Mouse (Mus musculus): ENCODE data around the gene Kat7. TPM values are rescaled to one million over a fixed set of nuclear protein-coding genes. Genes with fewer than 3 reads are reported as not detected.

Gene Kat7
- polyA plus RNA-seq, 1 experiment = 93.1 TPM

GRCm38 (mm10) chr11:95354228-95354944 is 44.3 kb upstream of the Kat7 start:
- Histone ChIP-seq H3K27me3 (ENCODE audit: control insufficient read depth, insufficient read depth, low read length) (no peaks in the 10 kb centered on the region), H3K4me3 (ENCODE audit: control insufficient read depth, low read depth, low read length) (no peak overlapping the region), H3K36me3 (ENCODE audit: control insufficient read depth, insufficient read depth, low read length) (no peaks in the 10 kb centered on the region), H3K4me1 (ENCODE audit: control insufficient read depth, insufficient read depth, low read length) (no peaks in the 10 kb centered on the region), H3K27ac (ENCODE audit: control insufficient read depth, insufficient read depth, low read depth, low read length) (no peak overlapping the region)
- TF ChIP-seq CTCF (IDR thresholded peaks at IDR 0.05; ENCODE audit: control insufficient read depth, insufficient read depth, insufficient replicate concordance, low read depth, low read length) = no peak
- TF ChIP-seq POLR2A (IDR thresholded peaks at IDR 0.05; ENCODE audit: control insufficient read depth, low read depth, low read length) = no peak

- no peak overlapping the region for H3K4me3 ChIP-seq (ENCODE audit: control insufficient read depth, low read depth, low read length)
- no peak overlapping the region for H3K27ac ChIP-seq (ENCODE audit: control insufficient read depth, insufficient read depth, low read depth, low read length)
- TF ChIP-seq POLR2A (IDR thresholded peaks at IDR 0.05; ENCODE audit: control insufficient read depth, low read depth, low read length) = no peak
- no peak for TF ChIP-seq CTCF (IDR thresholded peaks at IDR 0.05; ENCODE audit: control insufficient read depth, insufficient read depth, insufficient replicate concordance, low read depth, low read length)
- H3K27me3 ChIP-seq (ENCODE audit: control insufficient read depth, insufficient read depth, low read length) = no peaks in the 10 kb centered on the region
- H3K36me3 ChIP-seq (ENCODE audit: control insufficient read depth, insufficient read depth, low read length) = no peaks in the 10 kb centered on the region
- H3K4me1 ChIP-seq (ENCODE audit: control insufficient read depth, insufficient read depth, low read length) = no peaks in the 10 kb centered on the region
These were observed 43.2 kb upstream of the Kat7 start for GRCm38 (mm10) chr11:95353226-95353625.

GRCm38 (mm10) chr11:95352686-95353085 is 42.6 kb upstream of the Kat7 start:
- TF ChIP-seq CTCF (IDR thresholded peaks at IDR 0.05; ENCODE audit: control insufficient read depth, insufficient read depth, insufficient replicate concordance, low read depth, low read length) (no peak), POLR2A (IDR thresholded peaks at IDR 0.05; ENCODE audit: control insufficient read depth, low read depth, low read length) (no peak)
- H3K4me1 ChIP-seq (ENCODE audit: control insufficient read depth, insufficient read depth, low read length) = no peaks in the 10 kb centered on the region

GRCm38 (mm10) chr11:95350960-95351359 is 40.9 kb upstream of the Kat7 start:
- no peak overlapping the region for H3K27ac ChIP-seq (ENCODE audit: control insufficient read depth, insufficient read depth, low read depth, low read length)
- TF ChIP-seq CTCF (IDR thresholded peaks at IDR 0.05; ENCODE audit: control insufficient read depth, insufficient read depth, insufficient replicate concordance, low read depth, low read length) (no peak), POLR2A (IDR thresholded peaks at IDR 0.05; ENCODE audit: control insufficient read depth, low read depth, low read length) (no peak)

More at GRCm38 (mm10) chr11:95352686-95353085, 42.6 kb upstream of the Kat7 start:
- Histone ChIP-seq H3K36me3 (ENCODE audit: control insufficient read depth, insufficient read depth, low read length) (no peaks in the 10 kb centered on the region), H3K27me3 (ENCODE audit: control insufficient read depth, insufficient read depth, low read length) (no peaks in the 10 kb centered on the region), H3K4me3 (ENCODE audit: control insufficient read depth, low read depth, low read length) (no peak overlapping the region), H3K27ac (ENCODE audit: control insufficient read depth, insufficient read depth, low read depth, low read length) (no peak overlapping the region)

DNA sequence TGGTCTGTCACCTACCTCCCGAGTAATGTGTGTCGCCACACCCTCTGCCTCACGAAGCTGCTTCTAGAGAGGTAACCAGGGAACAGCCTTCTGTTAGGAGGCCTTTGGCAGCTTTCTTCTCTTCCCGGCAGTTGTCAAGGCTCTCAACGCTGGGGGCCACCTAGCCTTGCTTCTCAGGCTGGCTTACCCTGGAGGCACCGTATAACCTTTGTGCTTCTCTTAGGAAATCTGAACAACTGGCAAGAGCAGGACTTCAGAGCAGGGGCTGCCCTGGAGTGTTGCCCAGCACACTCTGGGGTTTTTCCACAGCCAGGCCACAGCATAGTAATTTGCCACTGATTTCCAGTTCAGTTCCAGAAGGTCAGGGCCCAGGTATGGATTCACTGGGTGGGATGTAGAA is 40.2 kb upstream of the Kat7 start:
- H3K27ac ChIP-seq (ENCODE audit: control insufficient read depth, insufficient read depth, low read depth, low read length) = no peak overlapping the region
- no peaks in the 10 kb centered on the region for H3K4me1 ChIP-seq (ENCODE audit: control insufficient read depth, insufficient read depth, low read length)
- H3K36me3 ChIP-seq (ENCODE audit: control insufficient read depth, insufficient read depth, low read length) = peaks cover 1% of the 10 kb centered on the region; the same call in 1 of the 2 replicates
- no peaks in the 10 kb centered on the region for H3K27me3 ChIP-seq (ENCODE audit: control insufficient read depth, insufficient read depth, low read length)
- TF ChIP-seq POLR2A (IDR thresholded peaks at IDR 0.05; ENCODE audit: control insufficient read depth, low read depth, low read length) = no peak
- TF ChIP-seq CTCF (IDR thresholded peaks at IDR 0.05; ENCODE audit: control insufficient read depth, insufficient read depth, insufficient replicate concordance, low read depth, low read length) = no peak
- no peak overlapping the region for H3K4me3 ChIP-seq (ENCODE audit: control insufficient read depth, low read depth, low read length)

More at GRCm38 (mm10) chr11:95350960-95351359, 40.9 kb upstream of the Kat7 start:
- Histone ChIP-seq H3K36me3 (ENCODE audit: control insufficient read depth, insufficient read depth, low read length) (peaks cover 1% of the 10 kb centered on the region; the same call in 1 of the 2 replicates), H3K27me3 (ENCODE audit: control insufficient read depth, insufficient read depth, low read length) (no peaks in the 10 kb centered on the region), H3K4me1 (ENCODE audit: control insufficient read depth, insufficient read depth, low read length) (no peaks in the 10 kb centered on the region), H3K4me3 (ENCODE audit: control insufficient read depth, low read depth, low read length) (no peak overlapping the region)

DNA sequence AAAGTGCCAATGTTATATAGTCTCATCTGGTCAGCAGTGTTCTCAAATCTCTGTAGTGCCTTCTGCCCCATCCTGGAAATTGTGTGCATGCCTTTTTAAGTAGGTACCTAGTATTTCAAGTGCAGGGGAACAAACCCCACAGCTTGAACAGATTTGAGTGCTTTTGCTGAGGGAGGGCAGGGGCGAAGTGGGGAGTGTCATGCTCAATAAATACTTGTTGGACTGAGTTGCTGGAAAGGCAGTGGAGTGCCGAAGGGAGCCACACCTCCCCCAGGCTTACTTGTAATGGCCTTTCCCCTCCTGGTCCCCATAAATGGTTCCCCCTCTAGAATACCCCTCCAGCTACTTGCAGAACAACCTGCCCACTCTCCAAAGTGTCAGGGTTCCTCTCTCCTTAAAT is 34.1 kb upstream of the Kat7 start:
- no peak overlapping the region for H3K4me3 ChIP-seq (ENCODE audit: control insufficient read depth, low read depth, low read length)
- H3K27ac ChIP-seq (ENCODE audit: control insufficient read depth, insufficient read depth, low read depth, low read length) = no peak overlapping the region
- no peak for TF ChIP-seq CTCF (IDR thresholded peaks at IDR 0.05; ENCODE audit: control insufficient read depth, insufficient read depth, insufficient replicate concordance, low read depth, low read length)
- TF ChIP-seq POLR2A (IDR thresholded peaks at IDR 0.05; ENCODE audit: control insufficient read depth, low read depth, low read length) = no peak
- no peaks in the 10 kb centered on the region for H3K27me3 ChIP-seq (ENCODE audit: control insufficient read depth, insufficient read depth, low read length)
- no peaks in the 10 kb centered on the region for H3K4me1 ChIP-seq (ENCODE audit: control insufficient read depth, insufficient read depth, low read length)
- peaks cover 1% of the 10 kb centered on the region; the same call in 1 of the 2 replicates for H3K36me3 ChIP-seq (ENCODE audit: control insufficient read depth, insufficient read depth, low read length)

- H3K4me3 ChIP-seq (ENCODE audit: control insufficient read depth, low read depth, low read length) = no peak overlapping the region
- peaks cover 1% of the 10 kb centered on the region; the same call in 1 of the 2 replicates for H3K36me3 ChIP-seq (ENCODE audit: control insufficient read depth, insufficient read depth, low read length)
- no peak overlapping the region for H3K27ac ChIP-seq (ENCODE audit: control insufficient read depth, insufficient read depth, low read depth, low read length)
- H3K4me1 ChIP-seq (ENCODE audit: control insufficient read depth, insufficient read depth, low read length) = no peaks in the 10 kb centered on the region
- TF ChIP-seq POLR2A (IDR thresholded peaks at IDR 0.05; ENCODE audit: control insufficient read depth, low read depth, low read length) (no peak), CTCF (IDR thresholded peaks at IDR 0.05; ENCODE audit: control insufficient read depth, insufficient read depth, insufficient replicate concordance, low read depth, low read length) (no peak)
- H3K27me3 ChIP-seq (ENCODE audit: control insufficient read depth, insufficient read depth, low read length) = no peaks in the 10 kb centered on the region
These were observed 33.1 kb upstream of the Kat7 start for GRCm38 (mm10) chr11:95343180-95343579.
